Mouse (Mus musculus) megakaryocyte, adult 5-6 weeks (primary cell): Measurements from ENCODE around the gene Camk1g. TPM values are rescaled to one million over a fixed set of nuclear protein-coding genes. Genes with fewer than 3 reads are reported as not detected.
A peak's percentile ranks its signal among the peaks of the same experiment; 100 is the strongest.

Experiments used
- ATAC-seq: 2 replicates; pipeline ENCODE4 v1.8.0; 2016; ENCODE audit warnings: mild to moderate bottlenecking, inconsistent platforms; ENCODE audit not compliant: poor library complexity, severe bottlenecking
- total RNA-seq, 2 experiments: library from RNA; stranded (forward) in 1 of 2; stranded (reverse) in 1 of 2; fragments of 153-499, 151-499 nt in 1 of 2; fragments of 221-1000, 200-1000 nt in 1 of 2; gene quantifications; 2 replicates each; pipeline versions ENCODE4 v1.2.3 to v1.2.4; 2015 to 2017

The Camk1g gene
- total RNA-seq, 2 experiments from 2014 or later, result not detected

GRCm38 (mm10) chr1:193306832-193307231 is 63.3 kb downstream of the Camk1g start:
- ATAC-seq, result no peak

DNA sequence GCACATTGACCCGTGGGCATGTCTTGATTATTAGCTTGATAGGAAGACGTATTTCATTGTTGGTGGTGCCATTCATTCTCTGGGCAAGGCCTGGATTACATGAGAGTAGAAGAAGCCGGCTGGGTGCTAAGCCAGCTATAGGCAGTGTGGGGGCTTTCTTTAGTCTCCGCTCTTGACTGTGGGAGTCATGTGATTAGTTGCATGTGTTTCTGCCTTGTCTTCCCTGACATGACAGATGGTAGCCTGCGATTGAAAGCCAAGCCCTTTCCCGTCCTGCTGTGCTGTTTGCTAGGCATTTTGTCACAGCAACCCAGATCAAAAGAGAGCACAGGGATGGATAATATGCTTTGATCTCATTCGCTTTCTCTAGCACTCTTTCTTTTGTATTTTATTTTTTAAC is 64.7 kb downstream of the Camk1g start:
- no peak for ATAC-seq

DNA sequence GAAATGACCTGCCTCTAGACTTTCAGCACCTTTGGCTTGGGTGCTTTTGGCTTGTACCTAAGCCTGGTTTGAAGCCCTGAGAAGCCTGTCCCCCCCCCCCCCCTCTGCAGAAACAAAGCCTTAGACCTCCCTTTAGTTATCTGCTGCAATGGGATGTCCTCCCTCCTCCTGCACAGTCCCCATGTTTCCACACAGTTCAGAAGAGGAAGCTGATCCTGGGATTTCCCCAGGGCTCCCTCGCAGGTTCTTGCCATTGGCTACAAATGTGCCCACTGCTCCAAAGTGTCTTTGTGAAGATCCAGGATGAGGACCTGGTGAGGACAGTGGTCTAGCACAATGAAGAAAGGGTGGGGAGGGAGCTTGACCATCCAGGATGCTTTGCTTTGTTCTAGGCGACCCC is 67.0 kb downstream of the Camk1g start:
- peak; percentile 23; the same call in 1 of the 2 replicates for ATAC-seq

- no peak for ATAC-seq
Measured at GRCm38 (mm10) chr1:193302093-193302405, 68.0 kb downstream of the Camk1g start.

DNA sequence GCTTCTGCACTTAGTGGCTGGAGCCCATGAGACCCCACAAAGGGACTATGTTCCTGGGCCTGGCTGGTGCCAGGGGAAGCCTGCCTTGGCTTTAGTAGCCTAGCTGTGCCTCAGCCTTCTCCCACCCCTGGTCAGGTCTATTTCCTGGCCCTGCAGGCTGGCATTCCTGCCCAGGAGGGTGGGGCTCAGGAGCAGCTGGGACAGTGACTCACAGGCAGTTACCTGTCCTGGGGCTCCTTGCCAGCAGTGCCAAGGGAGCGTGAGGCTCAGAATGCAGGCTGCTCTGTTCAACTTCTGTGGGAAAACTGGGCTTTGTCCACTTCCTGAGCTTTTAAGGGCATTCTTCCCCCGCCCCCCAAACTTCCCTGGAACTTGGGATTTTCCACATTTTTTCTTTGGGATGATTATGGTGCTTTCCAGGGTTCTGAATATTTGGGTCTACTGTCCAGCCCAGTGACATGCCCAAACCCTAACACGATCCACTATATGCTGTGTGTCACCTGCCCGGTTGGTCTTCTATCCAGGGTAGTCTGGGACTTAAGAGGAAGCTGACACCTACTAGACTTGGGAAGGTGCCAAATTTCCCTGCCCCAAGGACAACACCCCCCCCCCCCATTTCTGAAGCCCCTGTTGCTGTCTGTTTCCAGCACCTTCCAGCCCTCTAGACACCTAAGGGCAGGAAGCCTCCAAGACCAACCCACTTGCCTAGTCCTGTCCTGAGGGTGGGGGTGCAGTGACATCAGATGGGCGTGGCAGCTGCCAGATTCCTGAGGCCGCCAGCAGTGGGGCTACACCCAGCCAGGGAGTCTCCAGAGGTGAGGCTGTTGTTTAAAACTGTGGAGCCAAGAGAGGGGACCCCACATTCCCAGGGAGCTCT is 68.6 kb downstream of the Camk1g start:
- ATAC-seq, result no peak

- ATAC-seq, result no peak
Measured at GRCm38 (mm10) chr1:193299995-193300394, 70.1 kb downstream of the Camk1g start.

- ATAC-seq, result no peak
Measured at GRCm38 (mm10) chr1:193298141-193298765, 71.8 kb downstream of the Camk1g start.

Other genes starting within 250 kb of the Camk1g start
- 4.4 and 5.8 TPM in 2 replicates for gene Diexf, start 240.0 kb downstream of the Camk1g start, total RNA-seq (2015)
- gene Diexf, start 240.0 kb downstream of the Camk1g start, total RNA-seq (2017), result 8.4 and 10.4 TPM in 2 replicates
- gene Irf6, start 217.2 kb downstream of the Camk1g start, total RNA-seq (2015), result 0.21 TPM in 1 of 2 replicates, not detected in the other
- 0.24 and 0.26 TPM in 2 replicates for gene Irf6, start 217.2 kb downstream of the Camk1g start, total RNA-seq (2017)
- 4.4 and 4.6 TPM in 2 replicates for gene A130010J15Rik, start 202.3 kb downstream of the Camk1g start, total RNA-seq (2015)
- 4.6 and 5.2 TPM in 2 replicates for gene A130010J15Rik, start 202.3 kb downstream of the Camk1g start, total RNA-seq (2017)
- 86.6 and 94.4 TPM in 2 replicates for gene Traf3ip3, start 168.6 kb downstream of the Camk1g start, total RNA-seq (2015)
- gene Traf3ip3, start 168.6 kb downstream of the Camk1g start, total RNA-seq (2017), result 141 and 142 TPM in 2 replicates
- gene Lamb3, start 162.6 kb downstream of the Camk1g start, total RNA-seq (2015), result 2.2 and 3.4 TPM in 2 replicates
- 2.5 and 6.5 TPM in 2 replicates for gene Lamb3, start 162.6 kb downstream of the Camk1g start, total RNA-seq (2017)
- gene Hsd11b1, start 106.2 kb downstream of the Camk1g start, total RNA-seq (2015), result 77.6 and 78.5 TPM in 2 replicates
- gene Hsd11b1, start 106.2 kb downstream of the Camk1g start, total RNA-seq (2017), result 36.9 and 44.9 TPM in 2 replicates
- gene G0s2, start 97.1 kb downstream of the Camk1g start, total RNA-seq (2015), result 31.0 and 35.4 TPM in 2 replicates
- gene G0s2, start 97.1 kb downstream of the Camk1g start, total RNA-seq (2017), result 40.3 and 46.3 TPM in 2 replicates